Mouse (Mus musculus): ENCODE results near the gene Sin3b. TPM values are rescaled to one million over a fixed set of nuclear protein-coding genes. Genes with fewer than 3 reads are reported as not detected.

Gene Sin3b
- polyA plus RNA-seq, 1 experiment from 2014 or later = 155 TPM

GRCm38 (mm10) chr8:72698349-72698926 lies 24.6 kb upstream of the Sin3b start:
- Histone ChIP-seq H3K36me3 (ENCODE audit: control insufficient read depth, insufficient read depth, low read length) (no peaks in the 10 kb centered on the region), H3K9me3 (ENCODE audit: control insufficient read depth, low read length) (no peaks in the 10 kb centered on the region), H3K27me3 (ENCODE audit: control insufficient read depth, insufficient read depth, low read length) (no peaks in the 10 kb centered on the region), H3K9ac (ENCODE audit: low read length) (no peak overlapping the region), H3K4me1 (ENCODE audit: control insufficient read depth, insufficient read depth, low read length) (no peaks in the 10 kb centered on the region), H3K27ac (ENCODE audit: low read depth, low read length) (no peak overlapping the region), H3K4me3 (ENCODE audit: low read depth, low read length) (no peak overlapping the region), H3K4me2 (no peak overlapping the region)
- DNase-seq (ENCODE audit: low spot score, missing footprints) (no peak), ATAC-seq (ENCODE audit: low FRiP score) (no peak)
- WGBS = 96% methylated on average over 2 of the region's 2 CpGs

GRCm38 (mm10) chr8:72712569-72712968 lies 10.5 kb upstream of the Sin3b start:
- Histone ChIP-seq H3K9ac (ENCODE audit: low read length) (no peak overlapping the region), H3K27ac (ENCODE audit: low read depth, low read length) (no peak overlapping the region), H3K4me3 (ENCODE audit: low read depth, low read length) (no peak overlapping the region), H3K9me3 (ENCODE audit: control insufficient read depth, low read length) (no peaks in the 10 kb centered on the region), H3K4me2 (no peak overlapping the region), H3K27me3 (ENCODE audit: control insufficient read depth, insufficient read depth, low read length) (no peaks in the 10 kb centered on the region), H3K36me3 (ENCODE audit: control insufficient read depth, insufficient read depth, low read length) (no peaks in the 10 kb centered on the region), H3K4me1 (ENCODE audit: control insufficient read depth, insufficient read depth, low read length) (no peaks in the 10 kb centered on the region)
- 35% methylated on average over 6 of the region's 6 CpGs for WGBS
- DNase-seq (ENCODE audit: low spot score, missing footprints) = no peak
- 0 out of 2 replicates have a peak, but pooled peaks have one; percentile 24 for ATAC-seq (ENCODE audit: low FRiP score)

GRCm38 (mm10) chr8:72716594-72716993 lies 6.5 kb upstream of the Sin3b start:
- DNase-seq (ENCODE audit: low spot score, missing footprints) = no peak
- WGBS = 82% methylated on average over 5 of the region's 5 CpGs
- H3K4me3 ChIP-seq (ENCODE audit: low read depth, low read length) = no peak overlapping the region
- no peak overlapping the region for H3K27ac ChIP-seq (ENCODE audit: low read depth, low read length)
- no peaks in the 10 kb centered on the region for H3K27me3 ChIP-seq (ENCODE audit: control insufficient read depth, insufficient read depth, low read length)
- no peak overlapping the region for H3K4me2 ChIP-seq
- H3K4me1 ChIP-seq (ENCODE audit: control insufficient read depth, insufficient read depth, low read length) = no peaks in the 10 kb centered on the region
- no peaks in the 10 kb centered on the region for H3K9me3 ChIP-seq (ENCODE audit: control insufficient read depth, low read length)
- H3K36me3 ChIP-seq (ENCODE audit: control insufficient read depth, insufficient read depth, low read length) = no peaks in the 10 kb centered on the region
- ATAC-seq (ENCODE audit: low FRiP score) = no peak
- H3K9ac ChIP-seq (ENCODE audit: low read length) = no peak overlapping the region

- Histone ChIP-seq H3K4me1 (ENCODE audit: control insufficient read depth, insufficient read depth, low read length) (peaks cover 7% of the 10 kb centered on the region), H3K9ac (ENCODE audit: low read length) (no peak overlapping the region), H3K4me2 (no peak overlapping the region), H3K27ac (ENCODE audit: low read depth, low read length) (no peak overlapping the region), H3K36me3 (ENCODE audit: control insufficient read depth, insufficient read depth, low read length) (peaks cover 4% of the 10 kb centered on the region), H3K9me3 (ENCODE audit: control insufficient read depth, low read length) (no peaks in the 10 kb centered on the region), H3K4me3 (ENCODE audit: low read depth, low read length) (no peak overlapping the region), H3K27me3 (ENCODE audit: control insufficient read depth, insufficient read depth, low read length) (no peaks in the 10 kb centered on the region)
- WGBS = 27% methylated on average over 1 of the region's 1 CpGs
- DNase-seq (ENCODE audit: low spot score, missing footprints) = no peak
- ATAC-seq (ENCODE audit: low FRiP score) = no peak
Observed at GRCm38 (mm10) chr8:72720541-72720940, 2.5 kb upstream of the Sin3b start.

- peak overlapping the region; percentile 90 for H3K4me2 ChIP-seq
- peak; percentile 43 for ATAC-seq (ENCODE audit: low FRiP score)
- 2% methylated on average over 30 of the region's 30 CpGs for WGBS
- no peak overlapping the region for H3K27ac ChIP-seq (ENCODE audit: low read depth, low read length)
- peaks cover 26% of the 10 kb centered on the region for H3K36me3 ChIP-seq (ENCODE audit: control insufficient read depth, insufficient read depth, low read length)
- H3K9me3 ChIP-seq (ENCODE audit: control insufficient read depth, low read length) = no peaks in the 10 kb centered on the region
- H3K9ac ChIP-seq (ENCODE audit: low read length) = peak overlapping the region; percentile 86
- peak; percentile 93 for DNase-seq (ENCODE audit: low spot score, missing footprints)
- peaks cover 7% of the 10 kb centered on the region for H3K4me1 ChIP-seq (ENCODE audit: control insufficient read depth, insufficient read depth, low read length)
- no peaks in the 10 kb centered on the region for H3K27me3 ChIP-seq (ENCODE audit: control insufficient read depth, insufficient read depth, low read length)
- peak overlapping the region; percentile 76 for H3K4me3 ChIP-seq (ENCODE audit: low read depth, low read length)
Observed at GRCm38 (mm10) chr8:72723651-72724001, 541 bp downstream of the Sin3b start.

GRCm38 (mm10) chr8:72728636-72729035 lies 5.6 kb downstream of the Sin3b start:
- H3K36me3 ChIP-seq (ENCODE audit: control insufficient read depth, insufficient read depth, low read length) = peaks cover 56% of the 10 kb centered on the region
- H3K27me3 ChIP-seq (ENCODE audit: control insufficient read depth, insufficient read depth, low read length) = no peaks in the 10 kb centered on the region
- 78% methylated on average over 1 of the region's 1 CpGs for WGBS
- H3K4me2 ChIP-seq = no peak overlapping the region
- DNase-seq (ENCODE audit: low spot score, missing footprints) (no peak), ATAC-seq (ENCODE audit: low FRiP score) (peak; percentile 34; the same call in 1 of the 2 replicates)
- no peak overlapping the region for H3K4me3 ChIP-seq (ENCODE audit: low read depth, low read length)
- peaks cover 7% of the 10 kb centered on the region for H3K4me1 ChIP-seq (ENCODE audit: control insufficient read depth, insufficient read depth, low read length)
- no peak overlapping the region for H3K27ac ChIP-seq (ENCODE audit: low read depth, low read length)
- no peak overlapping the region for H3K9ac ChIP-seq (ENCODE audit: low read length)
- no peaks in the 10 kb centered on the region for H3K9me3 ChIP-seq (ENCODE audit: control insufficient read depth, low read length)

- ATAC-seq (ENCODE audit: low FRiP score) = no peak
- Histone ChIP-seq H3K27ac (ENCODE audit: low read depth, low read length) (no peak overlapping the region), H3K27me3 (ENCODE audit: control insufficient read depth, insufficient read depth, low read length) (no peaks in the 10 kb centered on the region), H3K4me2 (no peak overlapping the region), H3K9me3 (ENCODE audit: control insufficient read depth, low read length) (no peaks in the 10 kb centered on the region), H3K9ac (ENCODE audit: low read length) (no peak overlapping the region), H3K4me3 (ENCODE audit: low read depth, low read length) (no peak overlapping the region), H3K36me3 (ENCODE audit: control insufficient read depth, insufficient read depth, low read length) (peaks cover 42% of the 10 kb centered on the region), H3K4me1 (ENCODE audit: control insufficient read depth, insufficient read depth, low read length) (no peaks in the 10 kb centered on the region)
- no peak for DNase-seq (ENCODE audit: low spot score, missing footprints)
- WGBS = 92% methylated on average over 5 of the region's 5 CpGs
Observed at GRCm38 (mm10) chr8:72735001-72735400, 11.9 kb downstream of the Sin3b start.

GRCm38 (mm10) chr8:72736868-72737267 lies 13.8 kb downstream of the Sin3b start:
- Histone ChIP-seq H3K27me3 (ENCODE audit: control insufficient read depth, insufficient read depth, low read length) (no peaks in the 10 kb centered on the region), H3K9ac (ENCODE audit: low read length) (no peak overlapping the region), H3K9me3 (ENCODE audit: control insufficient read depth, low read length) (no peaks in the 10 kb centered on the region), H3K4me1 (ENCODE audit: control insufficient read depth, insufficient read depth, low read length) (no peaks in the 10 kb centered on the region), H3K27ac (ENCODE audit: low read depth, low read length) (no peak overlapping the region), H3K4me3 (ENCODE audit: low read depth, low read length) (no peak overlapping the region), H3K4me2 (no peak overlapping the region), H3K36me3 (ENCODE audit: control insufficient read depth, insufficient read depth, low read length) (peaks cover 32% of the 10 kb centered on the region)
- ATAC-seq (ENCODE audit: low FRiP score) (no peak), DNase-seq (ENCODE audit: low spot score, missing footprints) (no peak)

- peak; percentile 45 for ATAC-seq (ENCODE audit: low FRiP score)
- H3K27ac ChIP-seq (ENCODE audit: low read depth, low read length) = no peak overlapping the region
- H3K36me3 ChIP-seq (ENCODE audit: control insufficient read depth, insufficient read depth, low read length) = peaks cover 35% of the 10 kb centered on the region
- no peak overlapping the region for H3K9ac ChIP-seq (ENCODE audit: low read length)
- H3K9me3 ChIP-seq (ENCODE audit: control insufficient read depth, low read length) = no peaks in the 10 kb centered on the region
- DNase-seq (ENCODE audit: low spot score, missing footprints) = peak; percentile 84
- WGBS = 43% methylated on average over 5 of the region's 5 CpGs
- no peak overlapping the region for H3K4me2 ChIP-seq
- no peaks in the 10 kb centered on the region for H3K27me3 ChIP-seq (ENCODE audit: control insufficient read depth, insufficient read depth, low read length)
- H3K4me1 ChIP-seq (ENCODE audit: control insufficient read depth, insufficient read depth, low read length) = no peaks in the 10 kb centered on the region
- no peak overlapping the region for H3K4me3 ChIP-seq (ENCODE audit: low read depth, low read length)
Observed at GRCm38 (mm10) chr8:72746061-72746460, 23.0 kb downstream of the Sin3b start.
